Mouse (Mus musculus) kidney, postnatal 36 days (tissue): ENCODE data around the gene Pkp1.

Source experiments
- DNase-seq, 2 experiments: peaks; one replicate each; pipeline ENCODE4 v3.0.0; 2021 to 2022; ENCODE audit warnings: mixed read lengths in 2 of 2

Pkp1 gene

DNA sequence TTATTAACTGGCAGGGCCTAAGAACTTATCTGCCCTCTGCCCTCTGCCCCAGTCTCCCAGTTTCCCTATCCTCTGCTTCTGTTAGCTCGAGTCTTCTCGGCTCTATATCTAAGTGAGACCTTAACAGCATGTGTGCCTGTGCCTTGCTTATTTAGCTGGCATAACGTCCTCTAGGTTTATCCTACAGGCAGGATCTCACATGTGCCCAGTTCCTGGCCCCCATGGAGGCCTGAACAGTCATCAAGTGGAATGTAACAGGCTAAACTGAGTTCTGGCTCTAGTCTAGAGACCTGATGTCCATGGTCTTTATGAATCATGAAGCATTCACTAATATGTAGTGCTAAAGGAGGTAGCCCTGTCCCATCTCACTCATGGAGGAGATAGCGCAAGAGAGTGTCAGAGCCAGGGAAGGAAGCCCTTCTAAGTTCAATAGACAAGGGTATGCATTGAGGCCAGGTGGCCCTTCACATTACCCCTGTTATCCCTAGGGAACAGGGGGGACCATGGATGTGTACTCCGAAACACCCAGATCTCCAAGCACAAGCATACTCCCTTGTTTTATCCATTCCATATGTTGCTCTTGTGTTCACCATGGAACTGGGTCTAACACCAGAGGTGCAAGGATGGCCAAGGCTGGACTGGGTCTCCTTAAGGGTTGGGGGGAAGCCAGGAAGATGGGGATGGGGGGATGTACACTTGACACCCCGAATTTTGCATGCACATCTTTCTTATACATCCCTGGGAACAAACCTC, 64.2 kb downstream of the Pkp1 start:
- no peak for DNase-seq

DNA sequence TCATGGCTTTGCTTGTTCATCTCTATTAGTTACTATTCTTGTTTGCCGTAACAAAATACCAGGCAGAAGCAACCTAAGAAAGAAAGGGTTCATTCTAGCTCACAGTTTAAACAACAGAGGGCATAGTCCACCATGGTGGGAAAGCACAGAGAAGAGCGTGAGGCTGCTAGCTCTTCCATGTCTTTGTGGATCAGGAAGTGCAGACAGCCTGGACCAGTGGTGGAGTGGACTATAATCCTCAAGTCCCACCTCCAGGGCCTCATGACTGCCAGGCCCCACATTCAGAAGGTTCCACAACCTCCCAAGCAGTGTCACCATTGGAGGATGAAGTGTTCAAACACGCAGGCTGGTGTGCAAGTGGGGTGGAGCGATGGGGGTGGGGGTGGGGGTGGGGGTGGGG, 65.8 kb downstream of the Pkp1 start:
- DNase-seq = no peak

GRCm38 (mm10) chr1:135852044-135852756, 66.8 kb downstream of the Pkp1 start:
- DNase-seq = no peak

DNA sequence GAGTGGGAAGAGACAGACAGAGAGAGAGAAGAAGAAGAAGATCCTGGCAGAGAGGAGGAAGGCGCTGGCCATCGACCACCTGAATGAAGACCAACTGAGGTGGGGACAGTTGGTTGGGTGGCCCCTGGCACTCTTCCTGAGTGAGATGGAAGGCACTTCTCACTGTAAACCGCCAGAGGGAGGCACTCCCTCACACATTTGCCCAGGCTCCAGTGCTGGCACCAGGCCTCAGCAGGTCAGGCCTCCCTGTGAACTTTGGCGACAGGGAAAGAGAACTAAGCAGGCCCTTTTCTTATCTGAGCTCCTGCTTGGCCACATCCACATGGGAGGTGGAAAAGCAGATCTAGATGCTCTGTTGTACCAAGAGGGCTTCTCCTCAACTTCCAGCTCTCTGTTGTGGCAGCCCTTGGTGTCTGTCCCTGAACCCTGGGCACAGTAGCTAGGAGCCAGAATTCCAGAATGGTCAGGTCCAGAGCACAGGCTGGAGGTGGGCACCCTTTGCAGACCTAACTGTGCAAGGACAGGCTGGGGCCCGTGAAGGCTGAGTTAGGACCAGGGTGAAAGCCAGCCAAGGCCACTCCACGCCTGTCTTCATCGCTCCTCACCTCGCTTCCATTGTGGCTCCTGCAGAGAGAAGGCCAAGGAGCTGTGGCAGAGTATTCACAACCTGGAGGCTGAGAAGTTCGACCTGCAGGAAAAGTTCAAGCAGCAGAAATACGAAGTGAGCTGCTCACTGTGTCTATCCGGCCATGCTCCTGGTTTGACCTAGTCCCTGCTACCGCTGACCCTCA, 68.1 kb downstream of the Pkp1 start:
- DNase-seq = peak; percentile 39 to 73

- no peak for DNase-seq
Observed at GRCm38 (mm10) chr1:135847611-135848351, 71.2 kb downstream of the Pkp1 start.

DNA sequence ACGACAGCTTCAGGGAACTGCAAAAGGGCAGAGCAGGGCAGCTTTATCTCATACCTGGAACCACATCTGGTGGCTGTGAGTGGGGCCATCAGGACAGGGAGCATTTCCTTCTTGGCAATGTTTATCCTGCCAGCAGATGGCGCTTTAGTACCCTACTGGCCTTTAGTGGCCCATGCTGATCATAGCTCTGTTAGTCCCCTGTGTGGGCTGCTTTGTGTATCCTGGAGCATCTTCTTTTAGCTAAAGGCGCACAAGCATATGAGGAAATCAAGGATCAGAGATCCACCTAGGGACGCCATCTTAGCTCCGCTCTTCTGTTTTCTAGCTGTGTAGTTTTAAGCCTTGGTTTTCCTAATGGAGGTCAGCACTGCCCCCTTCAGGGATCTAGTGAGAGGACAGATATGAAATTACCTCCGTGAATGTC, 71.9 kb downstream of the Pkp1 start:
- DNase-seq = peak; percentile 45 to 72

- no peak for DNase-seq
Observed at GRCm38 (mm10) chr1:135846632-135847031, 72.4 kb downstream of the Pkp1 start.

DNA sequence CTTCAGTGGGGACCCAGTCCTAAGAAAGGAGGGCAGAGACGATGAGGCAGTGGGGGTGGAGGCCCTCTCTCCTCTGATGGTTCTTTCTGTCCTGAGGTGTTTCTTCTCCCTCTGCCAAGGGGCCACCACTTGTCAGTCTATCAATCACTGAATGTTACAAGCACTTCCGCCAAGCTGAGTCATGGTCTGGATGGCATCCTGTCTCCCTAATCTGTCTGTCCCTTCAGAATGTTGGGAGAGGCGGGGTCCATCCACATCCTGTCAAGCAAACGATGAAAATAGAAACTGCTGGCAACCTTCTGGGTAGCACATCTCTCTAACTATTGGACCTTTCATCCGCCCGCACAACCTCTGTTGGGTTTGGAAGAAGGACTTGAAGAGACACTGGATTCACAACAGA, 74.5 kb downstream of the Pkp1 start:
- DNase-seq = peak in 1 of 2 experiments; percentile 44

DNA sequence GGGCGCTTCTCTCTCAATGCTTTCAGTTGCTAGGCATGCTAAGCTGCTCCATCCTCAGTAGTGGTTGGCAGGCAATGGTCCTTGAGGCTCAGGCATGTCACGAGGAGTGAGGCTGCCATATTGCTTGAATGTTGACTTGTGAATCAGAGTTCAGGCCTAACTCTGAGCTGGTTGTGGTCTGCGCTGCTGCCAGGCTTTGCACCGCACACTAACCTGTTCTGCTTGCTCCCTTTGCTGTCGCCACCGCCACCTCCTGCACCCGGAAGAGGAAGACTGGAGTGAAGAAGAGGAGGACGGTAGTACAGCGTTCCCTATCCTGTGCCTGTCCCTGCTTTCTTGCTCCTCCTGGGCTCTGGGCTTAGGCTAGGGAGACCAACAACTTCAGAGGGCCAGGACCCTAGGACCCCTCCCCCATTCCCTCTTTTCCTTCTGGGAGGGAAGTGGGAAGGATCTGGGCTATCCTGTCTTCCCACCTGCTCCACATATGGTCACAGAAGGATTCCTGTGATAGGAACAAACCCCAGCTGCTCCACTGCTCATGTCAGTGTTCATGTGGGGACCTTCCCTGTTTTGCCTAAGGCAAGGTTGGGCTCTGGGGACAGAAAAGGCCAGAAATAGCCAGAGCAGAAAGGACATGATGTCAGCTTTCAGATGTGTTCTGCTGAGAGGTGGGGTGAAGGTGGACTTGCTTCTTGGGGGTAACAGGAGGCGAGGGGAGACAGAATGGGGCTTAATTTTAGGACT, 75.3 kb downstream of the Pkp1 start:
- no peak for DNase-seq

DNA sequence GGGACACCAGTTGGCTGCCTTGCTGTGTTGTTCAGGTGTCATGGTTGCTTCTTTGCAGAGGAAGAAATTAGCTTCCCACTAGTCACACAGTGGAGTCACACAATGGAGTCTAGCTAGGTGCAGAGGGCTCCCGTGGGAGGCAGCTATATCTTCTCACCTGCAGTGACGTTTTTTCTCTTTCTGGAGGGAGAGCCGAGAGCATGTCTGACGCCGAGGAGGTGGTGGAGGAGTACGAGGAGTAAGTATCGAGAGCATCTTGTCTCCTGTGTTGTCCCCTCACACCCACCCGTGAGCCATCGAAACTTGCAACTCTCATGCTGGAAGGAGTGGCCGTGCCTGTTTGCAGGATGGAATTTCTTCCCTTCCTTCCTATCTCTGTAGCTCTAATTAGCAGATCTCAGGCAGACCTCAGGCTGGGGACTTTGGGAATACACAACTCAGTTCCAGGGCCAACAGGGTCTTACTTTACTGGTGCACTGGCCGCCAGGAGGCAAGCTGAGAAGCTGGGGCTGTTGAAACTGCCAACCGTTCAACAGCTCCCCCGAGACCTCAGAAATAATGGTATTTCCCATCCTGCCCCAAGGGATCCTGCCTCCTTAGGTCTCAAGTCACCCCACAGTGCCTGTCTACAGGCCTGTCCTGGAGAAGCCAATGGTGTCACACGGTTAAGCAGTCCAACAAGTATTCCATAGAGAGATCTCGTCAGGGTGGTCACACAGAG, 78.2 kb downstream of the Pkp1 start:
- no peak for DNase-seq

DNA sequence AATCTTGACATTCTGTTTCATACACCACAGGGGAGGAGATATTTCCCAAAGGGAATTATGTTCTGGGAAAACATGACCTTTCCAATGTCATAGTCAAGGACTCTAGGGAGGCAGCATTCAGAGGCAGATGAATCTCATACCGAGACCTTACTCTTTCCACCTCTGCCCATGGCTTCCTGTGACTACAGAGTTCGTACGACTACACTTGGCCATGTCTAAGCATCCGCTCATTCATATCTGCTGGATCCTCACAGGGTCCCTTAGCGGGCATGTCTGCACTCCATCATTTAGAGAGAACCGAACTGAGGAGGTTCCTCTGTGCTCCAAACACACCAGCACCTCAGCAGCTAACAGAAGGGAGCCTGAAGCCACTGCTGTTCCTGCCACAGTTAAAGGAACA, 79.9 kb downstream of the Pkp1 start:
- no peak for DNase-seq

DNA sequence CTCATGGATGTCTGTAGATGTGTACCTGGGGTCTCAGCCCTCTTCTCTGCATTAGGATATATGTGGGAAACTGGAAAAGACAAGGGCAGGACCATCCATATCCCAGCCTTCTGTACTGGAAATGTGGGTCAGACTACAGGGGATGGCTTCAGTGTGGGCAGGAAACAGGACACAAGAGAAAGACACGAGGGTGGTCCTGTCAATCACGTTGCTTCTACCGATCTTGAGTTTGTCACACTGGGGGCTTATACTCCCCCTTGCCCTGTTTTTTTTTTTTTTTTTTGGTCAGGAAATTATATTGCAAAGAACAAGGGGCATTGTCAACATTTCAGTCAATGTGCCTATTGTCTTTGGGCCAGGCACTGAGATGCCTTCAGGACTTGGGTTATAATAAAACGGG, 80.4 kb downstream of the Pkp1 start:
- DNase-seq = no peak

- DNase-seq = no peak
Observed at GRCm38 (mm10) chr1:135835716-135836483, 83.1 kb downstream of the Pkp1 start, which contains the start of gene Tnnt2. Gene Tnnt2 (plus strand): TSS chr1:135836354.

DNA sequence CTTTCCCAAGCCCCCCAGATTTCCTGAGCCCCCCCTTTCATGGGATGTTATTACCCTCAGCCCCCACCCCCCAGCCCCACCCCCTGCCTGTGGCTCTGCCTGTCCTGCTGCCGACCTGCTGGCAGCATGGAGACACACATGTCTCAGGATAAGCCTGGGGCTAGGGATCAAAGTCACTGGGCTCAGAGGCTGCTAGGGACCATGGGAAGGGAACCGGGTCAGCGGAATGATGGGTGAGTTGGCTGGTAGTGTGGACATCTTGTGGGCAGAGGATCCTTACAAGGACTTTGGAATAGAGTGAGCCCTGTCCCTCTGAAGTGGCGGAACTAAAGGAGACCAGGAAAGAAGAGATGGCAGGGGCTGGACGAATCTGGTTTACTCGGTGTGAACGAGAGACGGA, 84.0 kb downstream of the Pkp1 start:
- no peak for DNase-seq

DNA sequence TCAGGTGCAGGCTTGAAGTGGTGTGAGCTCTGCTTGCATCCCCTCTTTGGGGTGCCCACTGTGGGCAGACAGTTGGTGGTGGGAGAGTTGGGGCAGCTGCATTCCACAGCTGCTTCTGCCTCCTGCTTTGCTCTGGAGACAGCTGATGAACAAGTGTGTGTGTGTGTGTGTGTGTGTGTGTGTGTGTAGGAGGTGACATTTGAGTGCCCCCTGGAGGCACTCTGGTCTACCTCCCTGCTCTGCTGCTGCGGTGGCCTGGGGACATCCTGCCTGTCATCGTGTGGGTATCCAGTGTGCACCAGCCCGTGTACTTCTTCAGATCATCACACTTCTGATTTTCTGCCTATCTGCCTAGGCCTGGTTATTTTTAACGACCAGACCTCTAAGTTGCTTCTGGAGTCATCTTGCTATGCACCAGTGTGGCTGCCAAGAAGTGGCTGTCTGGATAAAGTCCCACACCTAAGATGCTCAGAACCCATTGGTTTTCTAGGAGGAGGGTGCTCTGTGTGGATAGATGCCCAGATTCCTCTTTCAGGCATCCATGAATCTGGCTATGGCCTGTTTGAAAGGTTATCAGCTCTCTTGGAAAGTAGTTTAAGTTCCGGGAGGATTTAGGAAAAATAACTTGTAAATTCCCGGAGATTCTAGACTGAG, 84.7 kb downstream of the Pkp1 start:
- no peak for DNase-seq

DNA sequence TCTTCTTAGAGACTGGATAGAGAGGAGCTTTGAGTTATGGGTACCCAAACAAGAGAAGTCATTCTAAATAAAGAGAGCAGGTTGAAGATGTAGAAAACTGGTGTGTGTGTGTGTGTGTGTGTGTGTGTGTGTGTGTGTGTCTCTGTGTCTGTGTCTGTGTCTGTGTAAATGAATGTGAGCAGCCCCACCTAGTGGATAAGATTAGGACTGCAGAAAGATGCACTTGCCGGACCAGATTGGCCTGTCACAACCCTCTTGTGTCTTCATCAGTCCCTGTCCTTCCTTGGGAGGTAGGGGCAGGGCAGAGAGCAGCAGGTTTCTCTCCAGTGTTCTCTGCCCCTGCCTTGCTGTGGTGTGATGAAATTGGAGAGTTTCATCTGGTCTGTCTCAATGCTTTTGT, 90.1 kb downstream of the Pkp1 start:
- peak; percentile 51 to 70 for DNase-seq

- peak in 1 of 2 experiments; percentile 24 for DNase-seq
Observed at GRCm38 (mm10) chr1:135821780-135822179, 97.2 kb downstream of the Pkp1 start.
